Mouse (Mus musculus) spleen, adult 2 months (tissue): ENCODE measurements around the gene Fnbp4. TPM values are rescaled to one million over a fixed set of nuclear protein-coding genes. Genes with fewer than 3 reads are reported as not detected.

Experiments used
- DNase-seq, 2 experiments: peaks; one replicate each; pipeline versions ENCODE4 v3.0.0 to v3.0.0-alpha.2; 2012 to 2021; ENCODE audit warnings: low spot score in 2 of 2, low read depth in 1 of 2
- H3K27ac ChIP-seq: fragments of 200-500 bp; 2 replicates; pipeline ENCODE4 v1.5.1; 2012; ENCODE audit warnings: low read length, inconsistent platforms; ENCODE audit not compliant: insufficient read depth
- H3K27me3 ChIP-seq: fragments of 200-500 bp; 2 replicates; pipeline ENCODE4 v1.6.1; 2012; ENCODE audit warnings: mild to moderate bottlenecking, moderate library complexity, low read length, inconsistent platforms; ENCODE audit not compliant: control insufficient read depth, insufficient read depth
- H3K36me3 ChIP-seq: fragments of 200-500 bp; 2 replicates; pipeline ENCODE4 v1.6.1; 2012; ENCODE audit warnings: mild to moderate bottlenecking, low read length, inconsistent platforms; ENCODE audit not compliant: control insufficient read depth, insufficient read depth
- H3K4me1 ChIP-seq: fragments of 200-500 bp; 2 replicates; pipeline ENCODE4 v1.6.1; 2011; ENCODE audit warnings: inconsistent platforms; ENCODE audit not compliant: control insufficient read depth, insufficient read depth, insufficient read length
- H3K4me3 ChIP-seq: fragments of 200-500 bp; 2 replicates; pipeline ENCODE4 v1.5.1; 2011; ENCODE audit warnings: mild to moderate bottlenecking, inconsistent platforms; ENCODE audit not compliant: insufficient read depth, insufficient read length; ENCODE audit errors: extremely low read depth
- CTCF ChIP-seq: fragments of 200-500 bp; IDR thresholded peaks from 2 replicates; pipeline ENCODE4 v1.5.1; 2011; ENCODE audit warnings: mild to moderate bottlenecking, inconsistent platforms; ENCODE audit not compliant: insufficient read depth, insufficient read length, insufficient replicate concordance; ENCODE audit errors: extremely low read depth
- POLR2A ChIP-seq: fragments of 200-500 bp; IDR thresholded peaks from 2 replicates; pipeline ENCODE4 v1.6.1; 2011; ENCODE audit warnings: low read depth, low read length, inconsistent platforms
- WGBS: fragments of 180-500 bp; shearing (Covaris S2); methylation state at CpG from one replicate; pipeline ENCODE4 v1.1.7; 2018; 5-methylcytosine and 5-hydroxymethylcytosine counted together
- polyA plus RNA-seq: library from polyadenylated mRNA; depleted of rRNA; stranded (reverse); fragments of >200 nt; gene quantifications from 2 replicates; pipeline ENCODE4 v1.2.3, GENCODE M21; 2012; rRNA removed

The Fnbp4 gene
- polyA plus RNA-seq = 45.3 and 48.1 TPM in 2 replicates

DNA sequence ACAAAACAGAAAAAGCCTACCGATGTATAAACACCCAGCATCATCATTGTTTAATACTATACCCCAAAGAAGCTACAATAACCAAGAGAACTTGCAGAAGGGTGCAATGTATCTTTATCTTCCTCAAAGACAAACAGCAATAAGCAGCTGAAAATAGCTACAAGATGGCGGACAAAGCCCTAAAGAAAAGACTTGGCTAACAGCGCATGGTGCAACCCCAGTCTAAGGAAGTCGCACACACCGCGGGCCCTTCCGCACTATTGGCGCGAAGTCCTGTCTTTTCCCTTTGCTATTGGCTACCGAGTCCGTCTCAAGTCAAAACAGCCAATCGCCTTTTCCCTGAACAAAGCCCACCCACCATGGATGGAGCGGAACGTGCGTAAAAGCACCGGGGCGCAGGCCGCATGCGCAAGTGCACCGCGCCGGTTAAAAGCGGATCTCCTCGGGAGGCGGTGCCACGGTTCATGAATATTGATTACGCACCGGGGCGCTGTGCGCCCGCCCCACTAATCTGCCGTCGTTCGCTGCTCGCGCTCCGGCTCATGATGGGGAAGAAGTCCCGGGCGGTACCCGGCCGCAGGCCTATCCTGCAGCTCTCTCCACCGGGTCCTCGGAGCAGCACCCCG, at the start of gene Fnbp4:
Fnbp4 (plus strand) TSS at position 318 of the 626 bp plus-strand sequence.
- H3K27me3 ChIP-seq = no peaks in the 10 kb centered on the region
- peak; percentile 62 for TF ChIP-seq POLR2A
- no peak for TF ChIP-seq CTCF
- peaks cover 3% of the 10 kb centered on the region; the same call in 1 of the 2 replicates for H3K36me3 ChIP-seq
- under 1% methylated on average over 44 of the region's 44 CpGs for WGBS
- no peaks in the 10 kb centered on the region for H3K4me1 ChIP-seq
- H3K27ac ChIP-seq = peak within 1 kb of the TSS; percentile 93
- H3K4me3 ChIP-seq = peak within 1 kb of the TSS; percentile 93
- DNase-seq = peak; percentile 98 to 99

DNA sequence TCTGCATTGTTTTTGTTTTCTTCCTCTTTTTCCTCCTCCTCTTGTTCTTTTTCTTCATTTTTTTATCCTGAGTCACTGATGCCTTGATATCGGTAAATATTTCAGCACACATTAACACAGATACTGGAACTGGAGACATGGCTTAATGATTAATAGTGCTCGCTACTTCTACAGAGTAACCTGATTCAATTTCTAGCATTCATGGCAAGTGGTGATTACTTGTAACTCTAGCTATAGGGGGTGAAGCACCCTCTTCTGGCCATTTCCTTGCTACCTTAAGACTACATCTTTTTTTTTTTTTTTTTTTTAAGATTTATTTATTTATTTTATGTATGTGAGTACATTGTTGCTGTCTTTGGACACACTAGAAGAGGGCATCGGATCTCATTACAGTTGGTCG, 44.2 kb upstream of the Fnbp4 start:
- H3K4me3 ChIP-seq = no peak overlapping the region
- TF ChIP-seq POLR2A (no peak), CTCF (no peak)
- H3K36me3 ChIP-seq = peaks cover 46% of the 10 kb centered on the region
- 94% methylated on average over 4 of the region's 4 CpGs for WGBS
- H3K27ac ChIP-seq = no peak overlapping the region
- H3K4me1 ChIP-seq = no peaks in the 10 kb centered on the region
- no peaks in the 10 kb centered on the region for H3K27me3 ChIP-seq
- DNase-seq = peak in 1 of 2 experiments; percentile 15

DNA sequence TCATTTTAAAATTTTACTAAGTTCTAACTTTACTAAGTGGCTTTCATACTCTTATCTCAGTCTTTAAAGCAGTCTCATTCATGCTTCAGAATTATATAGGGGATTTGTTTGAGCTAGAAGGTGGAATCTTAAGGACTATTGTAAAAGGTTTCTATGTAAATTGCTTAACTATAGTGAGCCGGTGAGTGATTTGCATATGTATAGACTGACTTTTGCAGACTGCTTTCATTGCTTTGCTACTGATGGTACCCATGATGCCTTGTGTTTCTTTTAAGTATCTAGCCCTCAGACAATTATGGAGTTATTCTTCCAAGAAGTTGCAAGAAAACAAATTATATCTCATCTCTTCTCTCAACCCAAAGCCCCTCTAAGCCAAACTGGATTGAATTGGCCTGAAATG, 36.6 kb upstream of the Fnbp4 start:
- 93% methylated on average over 1 of the region's 1 CpGs for WGBS
- TF ChIP-seq CTCF = no peak
- H3K36me3 ChIP-seq = peaks cover 47% of the 10 kb centered on the region

DNA sequence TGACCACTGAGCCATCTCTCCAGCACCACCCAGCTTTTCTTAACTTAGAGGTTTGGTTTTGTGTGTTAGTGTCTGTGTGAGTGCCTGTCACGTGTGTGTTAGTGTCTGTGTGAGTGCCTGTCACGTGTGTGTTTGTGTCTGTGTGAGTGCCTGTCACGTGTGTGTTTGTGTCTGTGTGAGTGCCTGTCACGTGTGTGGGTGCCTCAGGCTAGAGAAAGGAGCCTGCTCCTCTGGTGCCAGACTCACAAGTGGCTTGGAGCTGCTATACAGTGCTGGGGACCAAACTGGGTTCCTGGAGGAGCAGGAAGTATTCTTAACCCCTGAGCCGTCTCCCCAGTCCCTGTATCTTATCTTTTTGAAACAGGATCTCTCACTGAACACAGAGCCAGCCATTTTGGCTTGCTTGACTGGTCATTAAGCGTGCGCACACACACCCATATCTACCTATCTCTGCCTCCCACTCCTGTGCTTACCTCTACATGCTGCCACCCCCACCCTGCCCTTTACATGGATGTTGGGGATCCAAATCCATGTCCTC, 29.5 kb upstream of the Fnbp4 start:
- H3K4me3 ChIP-seq = no peak overlapping the region
- H3K36me3 ChIP-seq = peaks cover 34% of the 10 kb centered on the region
- H3K4me1 ChIP-seq = no peaks in the 10 kb centered on the region
- 91% methylated on average over 7 of the region's 7 CpGs for WGBS
- no peak for DNase-seq
- H3K27me3 ChIP-seq = no peaks in the 10 kb centered on the region
- H3K27ac ChIP-seq = no peak overlapping the region
- TF ChIP-seq POLR2A (no peak), CTCF (no peak)

More for the DNA sequence above, 36.6 kb upstream of the Fnbp4 start:
- no peak for DNase-seq
- Histone ChIP-seq H3K27me3 (no peaks in the 10 kb centered on the region), H3K4me3 (no peak overlapping the region), H3K27ac (no peak overlapping the region), H3K4me1 (no peaks in the 10 kb centered on the region)

DNA sequence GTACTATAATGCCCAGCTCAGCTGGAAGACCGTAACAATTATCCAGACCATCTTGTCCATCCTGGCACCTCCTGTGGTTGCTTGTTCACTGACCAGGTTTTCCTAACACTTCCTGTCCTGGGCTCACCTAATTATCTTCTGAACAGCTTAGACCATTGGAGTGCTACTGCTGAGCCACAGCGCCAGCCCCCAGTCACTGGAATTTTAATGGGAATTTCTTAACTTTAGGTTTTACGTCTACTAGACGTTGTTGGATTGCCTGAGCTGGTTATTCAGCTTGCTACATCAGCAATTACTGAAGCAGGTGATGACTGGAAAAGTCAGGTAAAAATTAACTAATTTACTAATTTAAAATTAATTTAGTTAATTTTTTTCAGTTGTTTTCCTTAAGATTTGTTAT, 27.8 kb upstream of the Fnbp4 start:
- TF ChIP-seq POLR2A (no peak), CTCF (no peak)
- Histone ChIP-seq H3K36me3 (peaks cover 26% of the 10 kb centered on the region), H3K4me1 (no peaks in the 10 kb centered on the region), H3K27ac (no peak overlapping the region), H3K27me3 (no peaks in the 10 kb centered on the region), H3K4me3 (no peak overlapping the region)
- DNase-seq = no peak
- 98% methylated on average over 4 of the region's 4 CpGs for WGBS

DNA sequence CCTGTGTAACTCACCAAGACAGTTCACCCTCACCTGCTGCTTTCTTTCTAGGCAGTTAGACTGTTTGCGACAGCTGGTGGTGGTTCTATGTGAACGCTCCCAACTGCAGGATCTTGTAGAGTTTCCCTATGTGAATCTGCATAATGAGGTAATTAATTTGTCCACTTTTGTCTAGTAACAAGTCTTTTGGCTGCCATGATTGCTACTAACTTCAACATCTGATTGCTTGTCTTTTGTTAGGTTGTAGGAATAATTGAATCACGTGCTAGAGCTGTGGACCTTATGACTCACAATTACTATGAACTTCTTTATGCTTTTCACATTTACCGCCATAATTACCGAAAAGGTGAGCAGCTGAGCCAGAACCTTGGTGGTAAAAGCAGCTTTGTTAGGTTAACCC, 27.2 kb upstream of the Fnbp4 start:
- Histone ChIP-seq H3K36me3 (peaks cover 28% of the 10 kb centered on the region), H3K27ac (no peak overlapping the region), H3K27me3 (no peaks in the 10 kb centered on the region), H3K4me3 (no peak overlapping the region), H3K4me1 (no peaks in the 10 kb centered on the region)
- no peak for DNase-seq
- 96% methylated on average over 5 of the region's 5 CpGs for WGBS
- no peak for TF ChIP-seq POLR2A
- TF ChIP-seq CTCF = no peak

DNA sequence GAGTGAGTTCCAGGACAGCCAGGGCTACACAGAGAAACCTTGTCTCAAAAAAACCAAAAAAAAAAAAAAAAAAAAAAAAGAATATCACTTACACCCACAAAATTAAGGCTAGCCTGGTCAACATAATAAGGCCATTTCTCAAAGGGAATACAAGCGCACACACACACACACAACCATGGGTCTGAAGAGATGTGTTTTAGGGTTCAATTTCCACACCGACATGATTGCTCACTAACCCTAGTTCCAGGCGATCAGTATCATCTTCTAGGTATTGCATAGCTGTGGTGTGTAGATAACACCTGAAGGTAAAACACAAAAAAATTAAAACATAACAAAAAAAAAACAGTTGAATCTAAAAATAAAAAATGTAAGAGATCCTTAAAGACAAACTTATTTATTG, 18.4 kb upstream of the Fnbp4 start:
- no peak for TF ChIP-seq CTCF
- no peak for TF ChIP-seq POLR2A
- H3K27me3 ChIP-seq = no peaks in the 10 kb centered on the region
- no peak overlapping the region for H3K27ac ChIP-seq
- 87% methylated on average over 3 of the region's 3 CpGs for WGBS
- peaks cover 41% of the 10 kb centered on the region for H3K36me3 ChIP-seq
- no peak for DNase-seq
- H3K4me1 ChIP-seq = no peaks in the 10 kb centered on the region
- no peak overlapping the region for H3K4me3 ChIP-seq

DNA sequence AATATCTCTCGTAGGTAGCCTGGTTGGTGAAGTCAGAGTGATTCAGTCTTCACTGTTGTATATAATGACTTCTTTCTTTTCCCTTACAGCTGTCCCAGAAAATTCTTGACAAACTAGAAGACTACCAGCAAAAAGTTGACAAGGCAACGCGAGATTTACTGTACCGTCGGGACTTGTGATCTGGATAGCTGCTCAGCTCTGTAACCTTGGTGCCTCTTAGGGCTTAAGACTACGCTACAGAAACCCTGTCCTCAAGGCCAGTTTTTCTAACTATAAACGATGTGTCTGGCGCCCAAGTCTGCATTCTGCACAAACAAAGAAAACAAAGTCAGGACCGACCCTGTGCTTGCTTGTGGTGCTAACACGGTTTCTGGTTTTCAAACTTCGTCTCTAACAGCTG, 9.8 kb upstream of the Fnbp4 start:
- Histone ChIP-seq H3K4me1 (no peaks in the 10 kb centered on the region), H3K27me3 (no peaks in the 10 kb centered on the region), H3K27ac (no peak overlapping the region), H3K36me3 (peaks cover 44% of the 10 kb centered on the region), H3K4me3 (no peak overlapping the region)
- TF ChIP-seq CTCF (no peak), POLR2A (no peak)
- WGBS = 95% methylated on average over 11 of the region's 11 CpGs
- DNase-seq = no peak
